Mouse (Mus musculus) midbrain, postnatal 0 days (tissue): ENCODE measurements around the gene 1700067K01Rik. TPM values are rescaled to one million over a fixed set of nuclear protein-coding genes. Genes with fewer than 3 reads are reported as not detected.

Experiments used
- ATAC-seq: fragments of 200-750 bp; cut with Nextera tagmentation; 2 replicates; pipeline ENCODE4 v1.8.0; 2017; ENCODE audit warnings: moderate number of reproducible peaks, mild to moderate bottlenecking, moderate TSS enrichment, moderate library complexity; ENCODE audit not compliant: low FRiP score
- DNase-seq: peaks from one replicate; pipeline ENCODE4 v3.0.0-alpha.2; 2015; ENCODE audit warnings: low spot score
- H3K27ac ChIP-seq: fragments of 300-500 bp; sonication (generic); 2 replicates; pipeline ENCODE4 v1.5.1; 2014; ENCODE audit warnings: low read depth, mild to moderate bottlenecking, low read length, mixed read lengths
- H3K27me3 ChIP-seq: fragments of 300-500 bp; sonication (generic); 2 replicates; pipeline ENCODE4 v1.6.1; 2014; ENCODE audit warnings: low read length, control low read depth, mixed read lengths; ENCODE audit not compliant: insufficient read depth
- H3K36me3 ChIP-seq: fragments of 300-500 bp; sonication (generic); 2 replicates; pipeline ENCODE4 v1.6.1; 2014; ENCODE audit warnings: low read length, control low read depth, mixed read lengths; ENCODE audit not compliant: insufficient read depth
- H3K4me1 ChIP-seq: fragments of 300-500 bp; sonication (generic); 2 replicates; pipeline ENCODE4 v1.6.1; 2014; ENCODE audit warnings: mild to moderate bottlenecking, control low read depth, antibody characterized with exemption, low read length, mixed read lengths; ENCODE audit not compliant: insufficient read depth
- H3K4me2 ChIP-seq: fragments of 300-500 bp; sonication (generic); 2 replicates; pipeline ENCODE4 v1.6.1; 2014; ENCODE audit warnings: low read depth, mild to moderate bottlenecking, low read length, mixed read lengths; ENCODE audit not compliant: poor library complexity, severe bottlenecking
- H3K4me3 ChIP-seq: fragments of 300-500 bp; sonication (generic); 2 replicates; pipeline ENCODE4 v1.5.1; 2014; ENCODE audit warnings: low read depth, mild to moderate bottlenecking, low read length, moderate library complexity
- H3K9ac ChIP-seq: fragments of 300-500 bp; sonication (generic); replicated peaks from 2 replicates; pipeline ENCODE4 v1.6.1; 2014; ENCODE audit warnings: mild to moderate bottlenecking, low read length, moderate library complexity, mixed read lengths; ENCODE audit not compliant: poor library complexity, severe bottlenecking
- H3K9me3 ChIP-seq: fragments of 300-500 bp; sonication (generic); 2 replicates; pipeline ENCODE4 v1.6.1; 2016; ENCODE audit warnings: low read length, control low read depth
- CTCF ChIP-seq: IDR thresholded peaks from 2 replicates; pipeline ENCODE4 v1.5.1; 2016; ENCODE audit warnings: antibody characterized with exemption, mild to moderate bottlenecking
- WGBS: fragments of 180-500 bp; shearing (Covaris S2); extraction: QIAGEN DNeasy Blood & Tissue Kit; methylation state at CpG from one replicate; pipeline ENCODE4 v1.1.7; 2014; 5-methylcytosine and 5-hydroxymethylcytosine counted together
- polyA plus RNA-seq: library from polyadenylated mRNA; unstranded; fragments of >200 nt; fragmentation: Nextera tagmentation; extraction: Ambion mirVana; gene quantifications from 2 replicates; pipeline ENCODE4 v1.2.1, GENCODE M21; 2015
- total RNA-seq: library from RNA; depleted of rRNA; stranded (reverse); fragments of >200 nt; gene quantifications from 2 replicates; pipeline ENCODE4 v1.2.3, GENCODE M21; 2014

1700067K01Rik gene
- total and polyA plus RNA-seq, 2 experiments from 2014 or later, result 0.58 to 1.2 TPM

DNA sequence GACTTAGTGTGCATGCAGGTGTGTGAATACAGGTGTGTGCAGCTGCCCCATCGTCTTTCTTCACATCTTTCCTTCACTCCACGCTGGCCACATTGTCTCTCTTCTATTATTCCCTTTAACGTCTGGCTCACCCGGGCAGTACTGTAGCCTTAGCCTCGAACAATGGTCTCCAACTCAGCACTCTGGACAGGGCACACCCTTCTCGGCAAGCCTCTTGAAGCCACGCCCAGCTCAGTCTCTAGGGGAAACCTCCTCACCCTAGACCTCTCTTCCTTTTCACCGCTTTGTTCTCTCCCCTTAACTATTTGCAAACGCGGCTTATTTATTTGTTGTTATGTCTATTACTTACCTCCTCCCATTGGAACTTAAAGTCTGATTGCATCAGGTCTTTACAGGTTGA is 26.1 kb downstream of the 1700067K01Rik start:
- TF ChIP-seq CTCF, result no peak
- H3K4me2 ChIP-seq, result no peak overlapping the region

DNA sequence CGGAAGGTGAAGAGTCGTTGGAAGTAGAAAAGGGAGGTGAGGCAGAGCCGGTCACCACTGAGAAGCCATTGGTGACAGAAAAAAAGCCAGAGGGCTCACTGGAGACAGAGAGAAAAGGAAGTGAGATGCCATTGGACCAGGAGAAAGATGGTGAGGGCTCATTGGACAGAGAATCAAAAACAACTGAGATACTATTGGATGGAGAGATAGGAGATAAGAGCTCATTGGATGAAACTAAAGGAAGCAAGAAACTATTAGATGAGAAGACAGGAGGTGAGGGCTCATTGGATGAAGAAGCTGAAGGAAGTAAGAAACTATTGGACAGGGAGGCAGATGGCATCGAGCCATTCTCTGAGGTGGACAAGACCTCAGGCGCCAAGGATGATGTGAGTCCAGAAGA is 28.0 kb downstream of the 1700067K01Rik start:
- no peak for ATAC-seq
- Histone ChIP-seq H3K27me3 (peaks cover 22% of the 10 kb centered on the region; the same call in 1 of the 2 replicates), H3K4me3 (no peak overlapping the region), H3K4me1 (no peaks in the 10 kb centered on the region), H3K36me3 (no peaks in the 10 kb centered on the region), H3K9me3 (no peaks in the 10 kb centered on the region), H3K4me2 (no peak overlapping the region), H3K27ac (no peak overlapping the region), H3K9ac (no peak overlapping the region)
- DNase-seq, result no peak
- TF ChIP-seq CTCF, result no peak
- 89% methylated on average over 5 of the region's 5 CpGs for WGBS

More for the DNA sequence above, 26.1 kb downstream of the 1700067K01Rik start:
- Histone ChIP-seq H3K4me1 (no peaks in the 10 kb centered on the region), H3K27ac (no peak overlapping the region), H3K9me3 (no peaks in the 10 kb centered on the region), H3K27me3 (peaks cover 22% of the 10 kb centered on the region; the same call in 1 of the 2 replicates), H3K9ac (no peak overlapping the region), H3K4me3 (no peak overlapping the region), H3K36me3 (no peaks in the 10 kb centered on the region)
- DNase-seq, result no peak
- WGBS, result 9% methylated on average over 10 of the region's 10 CpGs
- no peak for ATAC-seq

DNA sequence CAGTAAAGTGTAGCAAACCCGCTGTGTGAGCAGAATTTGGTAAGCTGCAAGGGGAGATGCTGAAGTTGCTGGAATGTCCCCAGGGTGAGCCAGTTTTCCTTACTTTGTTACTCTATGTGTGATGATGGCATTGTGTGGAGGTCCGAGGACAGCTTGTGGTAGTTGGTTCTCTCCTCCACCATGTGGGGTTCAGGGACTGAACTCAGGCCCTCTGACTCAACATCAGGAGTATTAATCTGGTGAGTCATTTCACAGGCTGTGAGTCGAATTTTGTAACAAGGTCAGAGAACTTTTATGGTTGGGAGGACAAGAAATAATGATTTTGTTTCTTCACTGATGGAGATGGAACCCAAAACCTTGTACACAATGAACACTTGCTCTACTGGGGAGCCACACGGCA is 31.5 kb downstream of the 1700067K01Rik start:
- Histone ChIP-seq H3K4me3 (no peak overlapping the region), H3K36me3 (no peaks in the 10 kb centered on the region), H3K4me1 (no peaks in the 10 kb centered on the region), H3K4me2 (no peak overlapping the region), H3K27ac (no peak overlapping the region), H3K9me3 (no peaks in the 10 kb centered on the region), H3K9ac (no peak overlapping the region), H3K27me3 (peaks cover 15% of the 10 kb centered on the region; the same call in 1 of the 2 replicates)
- ATAC-seq (no peak), DNase-seq (no peak)
- TF ChIP-seq CTCF, result no peak
- WGBS, result 78% methylated on average over 4 of the region's 4 CpGs

DNA sequence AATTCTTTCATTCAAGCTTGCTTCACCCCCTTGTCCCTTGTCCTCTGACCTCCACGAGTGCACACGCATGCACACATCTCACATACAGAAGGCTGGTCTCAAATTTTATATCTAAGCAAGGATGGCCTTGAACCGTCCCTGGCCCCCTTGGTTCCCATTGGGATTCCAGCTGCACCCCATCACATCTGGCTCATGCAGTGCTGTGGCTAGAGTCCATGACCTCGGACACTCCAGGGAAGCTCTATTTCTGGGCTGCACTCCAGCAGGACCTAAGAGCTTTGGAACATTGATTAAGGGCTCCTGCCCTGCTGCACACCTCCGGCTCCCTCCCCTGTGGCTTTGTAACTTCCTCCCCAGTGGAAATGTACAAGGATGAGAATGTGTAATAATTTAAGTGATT is 36.7 kb downstream of the 1700067K01Rik start:
- TF ChIP-seq CTCF, result no peak

DNA sequence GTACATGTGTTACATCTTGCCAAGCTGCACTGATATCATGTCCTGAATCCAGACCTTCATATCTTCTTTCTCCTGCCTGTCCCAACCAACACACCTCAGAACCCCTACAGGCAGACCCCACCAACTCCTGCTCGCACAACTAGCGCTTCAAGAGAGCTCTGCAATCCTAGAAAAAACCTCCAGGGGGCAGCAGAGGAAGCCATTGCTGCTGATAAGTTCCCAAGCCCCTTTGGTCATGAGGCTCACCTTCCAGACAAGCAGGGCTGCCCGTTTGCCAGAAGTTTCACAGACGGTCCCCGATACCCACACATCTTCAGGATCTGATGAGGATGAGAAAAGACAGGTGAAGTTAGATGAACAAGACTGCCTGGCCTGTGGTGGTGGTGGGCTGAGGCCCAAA is 37.7 kb downstream of the 1700067K01Rik start:
- Histone ChIP-seq H3K27me3 (peaks cover 38% of the 10 kb centered on the region), H3K9ac (no peak overlapping the region)
- TF ChIP-seq CTCF, result peak; percentile 90

More for the DNA sequence above, 36.7 kb downstream of the 1700067K01Rik start:
- H3K9me3 ChIP-seq, result no peaks in the 10 kb centered on the region
- peaks cover 27% of the 10 kb centered on the region for H3K27me3 ChIP-seq
- H3K36me3 ChIP-seq, result no peaks in the 10 kb centered on the region
- no peak overlapping the region for H3K4me3 ChIP-seq
- no peak overlapping the region for H3K9ac ChIP-seq
- H3K4me2 ChIP-seq, result no peak overlapping the region
- ATAC-seq (no peak), DNase-seq (no peak)
- H3K27ac ChIP-seq, result no peak overlapping the region
- WGBS, result 69% methylated on average over 5 of the region's 5 CpGs
- peaks cover 4% of the 10 kb centered on the region; the same call in 1 of the 2 replicates for H3K4me1 ChIP-seq

DNA sequence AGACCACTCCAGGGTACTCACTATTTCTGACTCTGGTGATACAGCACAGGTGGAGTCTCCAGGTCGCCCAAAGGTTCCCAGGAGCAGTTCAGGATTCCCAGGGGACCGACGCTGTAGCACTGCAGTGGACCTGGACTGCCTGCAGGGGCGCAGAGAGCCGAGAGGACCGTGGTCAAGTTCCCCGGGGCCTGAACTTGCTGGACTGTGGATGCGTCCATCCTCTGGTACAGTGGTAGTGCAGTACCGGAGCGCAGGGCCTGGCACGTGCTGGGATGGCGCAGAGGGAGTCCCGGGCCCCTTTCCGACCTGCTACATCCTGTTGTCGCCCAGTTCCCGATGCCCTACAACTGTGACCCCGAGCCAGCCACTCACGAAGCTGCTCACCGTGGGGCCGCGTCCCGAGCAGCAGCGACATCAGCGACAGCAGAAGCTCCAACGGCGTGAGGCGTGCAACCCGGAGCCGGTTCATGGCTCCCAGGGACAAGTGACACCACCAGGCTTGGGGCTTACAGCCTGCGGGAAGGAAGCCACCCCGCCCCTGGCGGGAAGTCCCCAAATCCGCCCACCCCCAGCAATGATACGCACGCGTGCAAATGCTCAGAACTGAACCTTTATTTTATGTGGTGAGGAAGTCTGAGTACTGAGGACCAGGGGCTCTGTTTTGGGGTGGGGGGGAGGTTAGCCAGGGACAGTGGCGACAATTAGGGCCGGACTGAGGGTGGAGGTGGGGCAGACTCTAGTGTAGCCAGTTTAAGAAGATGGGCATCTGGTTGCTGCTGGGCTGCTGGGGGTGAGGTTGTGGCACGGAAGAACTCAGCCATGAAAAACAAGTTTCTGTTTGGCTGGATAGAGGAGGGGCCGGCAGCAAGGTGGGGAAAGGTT is 41.0 kb downstream of the 1700067K01Rik start, which contains the start of gene Il27ra:
Gene Il27ra, minus strand, starts transcription at position 524 of the 882 bp plus-strand sequence.
- WGBS, result 5% methylated on average over 40 of the region's 40 CpGs

More for the DNA sequence above, 37.7 kb downstream of the 1700067K01Rik start:
- Histone ChIP-seq H3K27ac (no peak overlapping the region), H3K36me3 (no peaks in the 10 kb centered on the region), H3K4me2 (no peak overlapping the region), H3K4me1 (peaks cover 4% of the 10 kb centered on the region; the same call in 1 of the 2 replicates), H3K9me3 (no peaks in the 10 kb centered on the region), H3K4me3 (no peak overlapping the region)
- WGBS, result 9% methylated on average over 5 of the region's 5 CpGs
- ATAC-seq, result no peak
- peak; percentile 89 for DNase-seq

More for the DNA sequence above, 41.0 kb downstream of the 1700067K01Rik start, which contains the start of gene Il27ra:
- peak; percentile 76 for DNase-seq
- peak; percentile 73 for TF ChIP-seq CTCF
- peak; percentile 66; the same call in 1 of the 2 replicates for ATAC-seq
- Histone ChIP-seq H3K27me3 (peaks cover 45% of the 10 kb centered on the region), H3K36me3 (no peaks in the 10 kb centered on the region), H3K9ac (0 out of 2 replicates have a peak within 1 kb of the TSS, but pooled peaks have one; percentile 33), H3K4me2 (peak within 1 kb of the TSS; percentile 51), H3K9me3 (no peaks in the 10 kb centered on the region), H3K4me1 (peaks cover 4% of the 10 kb centered on the region; the same call in 1 of the 2 replicates), H3K4me3 (peak within 1 kb of the TSS; percentile 26), H3K27ac (no peak within 1 kb of the TSS)
